Mouse (Mus musculus) midbrain, embryonic 13.5 days (tissue): ENCODE measurements around the gene Foxn3. TPM values are rescaled to one million over a fixed set of nuclear protein-coding genes. Genes with fewer than 3 reads are reported as not detected.

ENCODE experiments used
- ATAC-seq: fragments of 200-750 bp; cut with Nextera tagmentation; 2 replicates; pipeline ENCODE4 v1.8.0; 2017; ENCODE audit warnings: mild to moderate bottlenecking, moderate TSS enrichment, moderate library complexity
- H3K27ac ChIP-seq: fragments of 300-500 bp; sonication (generic); 2 replicates; pipeline ENCODE4 v1.5.1; 2015; ENCODE audit warnings: inconsistent platforms, mild to moderate bottlenecking, moderate library complexity
- H3K27me3 ChIP-seq: fragments of 300-500 bp; sonication (generic); 2 replicates; pipeline ENCODE4 v1.6.1; 2015; ENCODE audit warnings: mild to moderate bottlenecking, inconsistent platforms
- H3K36me3 ChIP-seq: fragments of 300-500 bp; sonication (generic); 2 replicates; pipeline ENCODE4 v1.6.1; 2015; ENCODE audit warnings: mild to moderate bottlenecking, inconsistent platforms
- H3K4me1 ChIP-seq: fragments of 300-500 bp; sonication (generic); replicated peaks from 2 replicates; pipeline ENCODE4 v1.6.1; 2015; ENCODE audit warnings: inconsistent platforms
- H3K4me2 ChIP-seq: fragments of 300-500 bp; sonication (generic); replicated peaks from 2 replicates; pipeline ENCODE4 v1.6.1; 2015; ENCODE audit warnings: moderate library complexity, mild to moderate bottlenecking, inconsistent platforms
- H3K4me3 ChIP-seq: fragments of 300-500 bp; sonication (generic); replicated peaks from 2 replicates; pipeline ENCODE4 v1.5.1; 2015; ENCODE audit warnings: mild to moderate bottlenecking, inconsistent platforms
- H3K9ac ChIP-seq: fragments of 300-500 bp; sonication (generic); replicated peaks from 2 replicates; pipeline ENCODE4 v1.6.1; 2015; ENCODE audit warnings: mild to moderate bottlenecking, inconsistent platforms
- H3K9me3 ChIP-seq: fragments of 300-500 bp; sonication (generic); 2 replicates; pipeline ENCODE4 v1.6.1; 2016; ENCODE audit warnings: mild to moderate bottlenecking, inconsistent platforms
- WGBS: fragments of 180-500 bp; shearing (Covaris S2); methylation state at CpG from one replicate; pipeline ENCODE4 v1.1.7; 2015; 5-methylcytosine and 5-hydroxymethylcytosine counted together
- polyA plus RNA-seq: library from polyadenylated mRNA; unstranded; fragments of >200 nt; fragmentation: Nextera tagmentation; extraction: Ambion mirVana; gene quantifications from 2 replicates; pipeline ENCODE4 v1.2.1, GENCODE M21; 2015

Foxn3 gene
- polyA plus RNA-seq, 1 experiment from 2014 or later, result 83.7 TPM

GRCm38 (mm10) chr12:99155904-99156303 is 407.5 kb downstream of the Foxn3 start:
- H3K4me1 ChIP-seq, result peaks cover 10% of the 10 kb centered on the region
- no peak overlapping the region for H3K9ac ChIP-seq
- no peaks in the 10 kb centered on the region for H3K36me3 ChIP-seq
- 90% methylated on average over 5 of the region's 5 CpGs for WGBS
- no peaks in the 10 kb centered on the region for H3K27me3 ChIP-seq
- no peak overlapping the region for H3K4me2 ChIP-seq
- H3K4me3 ChIP-seq, result no peak overlapping the region
- ATAC-seq, result no peak
- no peaks in the 10 kb centered on the region for H3K9me3 ChIP-seq
- no peak overlapping the region for H3K27ac ChIP-seq

- 0 out of 2 replicates have a peak overlapping the region, but pooled peaks have one; percentile 22 for H3K27ac ChIP-seq
- no peaks in the 10 kb centered on the region for H3K27me3 ChIP-seq
- ATAC-seq, result peak; percentile 20; the same call in 1 of the 2 replicates
- 87% methylated on average over 7 of the region's 7 CpGs for WGBS
- peaks cover 10% of the 10 kb centered on the region for H3K4me1 ChIP-seq
- H3K4me3 ChIP-seq, result no peak overlapping the region
- H3K4me2 ChIP-seq, result no peak overlapping the region
- no peak overlapping the region for H3K9ac ChIP-seq
- no peaks in the 10 kb centered on the region for H3K9me3 ChIP-seq
- no peaks in the 10 kb centered on the region for H3K36me3 ChIP-seq
These were observed 409.2 kb downstream of the Foxn3 start for GRCm38 (mm10) chr12:99154230-99154629.

- Histone ChIP-seq H3K36me3 (no peaks in the 10 kb centered on the region), H3K27ac (0 out of 2 replicates have a peak overlapping the region, but pooled peaks have one; percentile 22), H3K9ac (no peak overlapping the region), H3K4me2 (peak overlapping the region; percentile 32), H3K9me3 (no peaks in the 10 kb centered on the region), H3K27me3 (no peaks in the 10 kb centered on the region), H3K4me1 (peaks cover 10% of the 10 kb centered on the region), H3K4me3 (no peak overlapping the region)
- WGBS, result 38% methylated on average over 10 of the region's 10 CpGs
- ATAC-seq, result peak; percentile 66
These were observed 409.7 kb downstream of the Foxn3 start for GRCm38 (mm10) chr12:99153664-99154063.

GRCm38 (mm10) chr12:99150126-99150525 is 413.3 kb downstream of the Foxn3 start:
- 42% methylated on average over 4 of the region's 4 CpGs for WGBS
- Histone ChIP-seq H3K9ac (no peak overlapping the region), H3K27ac (no peak overlapping the region), H3K27me3 (no peaks in the 10 kb centered on the region), H3K36me3 (no peaks in the 10 kb centered on the region), H3K4me2 (no peak overlapping the region), H3K4me3 (no peak overlapping the region), H3K4me1 (peaks cover 10% of the 10 kb centered on the region), H3K9me3 (no peaks in the 10 kb centered on the region)
- no peak for ATAC-seq

GRCm38 (mm10) chr12:99149193-99149592 is 414.2 kb downstream of the Foxn3 start:
- 98% methylated on average over 6 of the region's 6 CpGs for WGBS
- Histone ChIP-seq H3K4me1 (peaks cover 10% of the 10 kb centered on the region), H3K4me3 (no peak overlapping the region), H3K9me3 (no peaks in the 10 kb centered on the region), H3K27ac (no peak overlapping the region), H3K4me2 (no peak overlapping the region), H3K27me3 (no peaks in the 10 kb centered on the region), H3K36me3 (no peaks in the 10 kb centered on the region), H3K9ac (no peak overlapping the region)
- ATAC-seq, result no peak
